ENCODE assay signal across 27 mouse cellular contexts in the genomic region with DNA sequence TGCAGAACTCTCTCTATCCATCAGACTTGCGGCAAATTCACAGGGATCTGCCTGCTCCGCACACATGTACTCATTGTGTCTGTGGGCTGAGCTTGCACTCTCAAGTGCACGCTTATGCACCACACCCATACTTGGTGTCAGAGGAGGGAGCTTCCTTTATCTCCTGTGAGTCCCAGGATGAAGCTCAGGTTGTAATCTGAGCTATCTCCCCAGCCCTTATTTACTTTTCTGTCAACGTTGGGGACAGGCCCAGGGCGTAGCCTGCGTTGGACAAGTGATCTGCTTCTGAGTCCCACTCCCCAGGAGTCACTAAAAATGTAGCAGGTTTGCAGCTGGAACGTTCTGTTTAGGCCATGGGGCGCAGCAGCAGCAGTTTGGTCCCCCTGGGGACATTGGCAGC. TPM values are rescaled to one million over a fixed set of nuclear protein-coding genes. Genes with fewer than 3 reads are reported as not detected.
DNase-seq lines count a peak whose midpoint lies in the region; ATAC-seq and TF ChIP-seq lines count a peak whose summit lies in the region.
"Had no signal": no experiment of that assay in that cellular context is flagged by ENCODE, and none has a peak within 500 bp of the region (broad histone marks: within the 10 kb centered on the region; RNA-seq: fewer than 3 reads in every experiment).

No protein-coding gene starts in this region.

- no peak for DNase-seq in liver, embryonic 13.5 days
- no peak for DNase-seq in stomach, postnatal 0 days (ENCODE audit: low spot score)
- no peak for DNase-seq in thymus, postnatal 36 days
- DNase-seq: adrenal gland, postnatal 14 days; cerebellum, adult 11 months; cerebellum, adult 2 months; cerebellum, postnatal 10 days; cerebellum, postnatal 36 days; embryo, embryonic 11 days; gastrocnemius, postnatal 25 days; heart, adult 2 months; heart, postnatal 14 days had no signal

- TF ChIP-seq CTCF in intestine, postnatal 0 days (IDR thresholded peaks at IDR 0.05; ENCODE audit: low read depth), result no peak
- TF ChIP-seq CTCF in stomach, postnatal 0 days (IDR thresholded peaks at IDR 0.05; ENCODE audit: low read depth), result no peak

- H3K9ac ChIP-seq in intestine, embryonic 15.5 days, result no peak overlapping the region
- no peak overlapping the region for H3K9ac ChIP-seq in intestine, postnatal 0 days (ENCODE audit: low read depth, low read length)
- H3K9ac ChIP-seq in liver, embryonic 13.5 days, result no peak overlapping the region
- no peak overlapping the region for H3K9ac ChIP-seq in liver, embryonic 16.5 days (ENCODE audit: low read depth, low read length)
- H3K9ac ChIP-seq in stomach, postnatal 0 days (ENCODE audit: low read length), result 0 out of 2 replicates have a peak overlapping the region, but pooled peaks have one; percentile 23
- H3K9ac ChIP-seq: embryonic facial prominence, embryonic 13.5 days; forebrain, embryonic 12.5 days; forebrain, embryonic 15.5 days; heart, embryonic 13.5 days; hindbrain, embryonic 12.5 days; hindbrain, embryonic 15.5 days had no signal

- 0 out of 2 replicates have a peak, but pooled peaks have one; percentile 28 for ATAC-seq in intestine, embryonic 15.5 days
- ATAC-seq in intestine, postnatal 0 days, result no peak
- peak; percentile 86 for ATAC-seq in liver, embryonic 13.5 days (ENCODE audit: low read depth)
- peak; percentile 66 for ATAC-seq in liver, embryonic 16.5 days (ENCODE audit: low read depth)
- ATAC-seq in stomach, postnatal 0 days (ENCODE audit: low FRiP score, low TSS enrichment), result no peak
- no peak for ATAC-seq in monocyte, adult 5-6 weeks (replicated peaks; ENCODE audit: insufficient number of reproducible peaks, low FRiP score, low TSS enrichment, poor library complexity, severe bottlenecking)
- ATAC-seq in granulocyte monocyte progenitor cell, adult 5-6 weeks (replicated peaks; ENCODE audit: poor library complexity, severe bottlenecking), result no peak
- ATAC-seq: activated CD4-positive, CD25-positive, alpha-beta regulatory T cell, adult 4 months; forebrain, embryonic 15.5 days had no signal

- 61% methylated on average over 8 of the region's 8 CpGs for WGBS in intestine, embryonic 15.5 days
- 58% methylated on average over 8 of the region's 8 CpGs for WGBS in intestine, postnatal 0 days
- 46% methylated on average over 8 of the region's 8 CpGs for WGBS in liver, embryonic 13.5 days (ENCODE audit: insufficient replicate concordance)
- 51% methylated on average over 8 of the region's 8 CpGs for WGBS in liver, embryonic 16.5 days (ENCODE audit: insufficient replicate concordance)
- 61% methylated on average over 8 of the region's 8 CpGs for WGBS in stomach, postnatal 0 days

- peaks cover 24% of the 10 kb centered on the region; the same call in 1 of the 2 replicates for H3K36me3 ChIP-seq in intestine, embryonic 15.5 days
- H3K36me3 ChIP-seq in intestine, postnatal 0 days (ENCODE audit: control insufficient read depth, insufficient read depth), result peaks cover 59% of the 10 kb centered on the region
- H3K36me3 ChIP-seq in liver, embryonic 13.5 days, result peaks cover 62% of the 10 kb centered on the region
- H3K36me3 ChIP-seq in liver, embryonic 16.5 days (ENCODE audit: control insufficient read depth, insufficient read depth), result peaks cover 6% of the 10 kb centered on the region
- peaks cover 14% of the 10 kb centered on the region; the same call in 1 of the 2 replicates for H3K36me3 ChIP-seq in stomach, postnatal 0 days (ENCODE audit: control insufficient read depth, insufficient read depth, low read length)

- TF ChIP-seq EP300 in stomach, postnatal 0 days (optimal IDR thresholded peaks at IDR 0.05), result no peak

- no peak overlapping the region for H3K4me3 ChIP-seq in intestine, embryonic 15.5 days (replicated peaks)
- H3K4me3 ChIP-seq in intestine, postnatal 0 days (ENCODE audit: low read depth, low read length), result no peak overlapping the region
- H3K4me3 ChIP-seq in liver, embryonic 13.5 days (replicated peaks), result no peak overlapping the region
- no peak overlapping the region for H3K4me3 ChIP-seq in liver, embryonic 16.5 days (ENCODE audit: low read depth, low read length)
- H3K4me3 ChIP-seq in stomach, postnatal 0 days (ENCODE audit: low read depth, low read length), result no peak overlapping the region
- H3K4me3 ChIP-seq: embryonic facial prominence, embryonic 10.5 days; embryonic facial prominence, embryonic 13.5 days; erythroblast, embryonic 14.5 days; forebrain, embryonic 12.5 days; forebrain, embryonic 15.5 days; heart, adult 2 months; heart, embryonic 10.5 days; heart, embryonic 13.5 days; hindbrain, embryonic 12.5 days; hindbrain, embryonic 15.5 days had no signal

- H3K9me3 ChIP-seq in intestine, embryonic 15.5 days, result no peaks in the 10 kb centered on the region
- H3K9me3 ChIP-seq in intestine, postnatal 0 days (ENCODE audit: control insufficient read depth), result no peaks in the 10 kb centered on the region
- no peaks in the 10 kb centered on the region; the same call in 1 of the 2 replicates for H3K9me3 ChIP-seq in liver, embryonic 13.5 days (replicated peaks)
- H3K9me3 ChIP-seq in liver, embryonic 16.5 days (replicated peaks; ENCODE audit: control insufficient read depth, low read length), result peaks cover 2% of the 10 kb centered on the region; the same call in 1 of the 2 replicates
- H3K9me3 ChIP-seq in stomach, postnatal 0 days (ENCODE audit: control insufficient read depth, low read length), result no peaks in the 10 kb centered on the region
- H3K9me3 ChIP-seq: embryonic facial prominence, embryonic 13.5 days; forebrain, embryonic 15.5 days; heart, embryonic 10.5 days; hindbrain, embryonic 15.5 days had no signal

- H3K27me3 ChIP-seq in intestine, embryonic 15.5 days (replicated peaks), result no peaks in the 10 kb centered on the region
- no peaks in the 10 kb centered on the region for H3K27me3 ChIP-seq in intestine, postnatal 0 days (replicated peaks; ENCODE audit: control insufficient read depth, insufficient read depth, low read length)
- no peaks in the 10 kb centered on the region for H3K27me3 ChIP-seq in liver, embryonic 13.5 days
- no peaks in the 10 kb centered on the region for H3K27me3 ChIP-seq in liver, embryonic 16.5 days (ENCODE audit: control insufficient read depth, insufficient read depth, low read depth, low read length)
- no peaks in the 10 kb centered on the region for H3K27me3 ChIP-seq in stomach, postnatal 0 days (ENCODE audit: control insufficient read depth, insufficient read depth, low read length)
- H3K27me3 ChIP-seq: embryonic facial prominence, embryonic 13.5 days; forebrain, embryonic 12.5 days; forebrain, embryonic 15.5 days; heart, embryonic 13.5 days; hindbrain, embryonic 12.5 days; hindbrain, embryonic 15.5 days had no signal

- no peaks in the 10 kb centered on the region for H3K4me1 ChIP-seq in intestine, embryonic 15.5 days (replicated peaks)
- no peaks in the 10 kb centered on the region for H3K4me1 ChIP-seq in intestine, postnatal 0 days (replicated peaks; ENCODE audit: control insufficient read depth, insufficient read depth, low read length)
- H3K4me1 ChIP-seq in liver, embryonic 13.5 days (replicated peaks), result peaks cover 11% of the 10 kb centered on the region
- H3K4me1 ChIP-seq in liver, embryonic 16.5 days (ENCODE audit: control insufficient read depth, low read depth, low read length), result 0 out of 2 replicates have a peak, but pooled peaks cover 4% of the 10 kb centered on the region
- no peaks in the 10 kb centered on the region for H3K4me1 ChIP-seq in stomach, postnatal 0 days (replicated peaks; ENCODE audit: control insufficient read depth, insufficient read depth)
- H3K4me1 ChIP-seq: embryonic facial prominence, embryonic 10.5 days; forebrain, embryonic 12.5 days had no signal

- H3K27ac ChIP-seq in intestine, embryonic 15.5 days, result no peak overlapping the region
- no peak overlapping the region for H3K27ac ChIP-seq in intestine, postnatal 0 days (ENCODE audit: low read depth, low read length)
- H3K27ac ChIP-seq in liver, embryonic 13.5 days, result no peak overlapping the region
- H3K27ac ChIP-seq in liver, embryonic 16.5 days (ENCODE audit: low read length), result no peak overlapping the region
- no peak overlapping the region for H3K27ac ChIP-seq in stomach, postnatal 0 days (replicated peaks)
- H3K27ac ChIP-seq: embryonic facial prominence, embryonic 10.5 days; embryonic facial prominence, embryonic 13.5 days; forebrain, embryonic 12.5 days; forebrain, embryonic 15.5 days; heart, adult 2 months; heart, embryonic 10.5 days; heart, embryonic 13.5 days; hindbrain, embryonic 12.5 days; hindbrain, embryonic 15.5 days had no signal

- H3K4me2 ChIP-seq in intestine, embryonic 15.5 days (replicated peaks), result no peak overlapping the region
- H3K4me2 ChIP-seq in intestine, postnatal 0 days (replicated peaks; ENCODE audit: low read depth), result no peak overlapping the region
- no peak overlapping the region for H3K4me2 ChIP-seq in liver, embryonic 13.5 days
- H3K4me2 ChIP-seq in liver, embryonic 16.5 days (ENCODE audit: low read depth, low read length), result no peak overlapping the region
- H3K4me2 ChIP-seq in stomach, postnatal 0 days (replicated peaks; ENCODE audit: low read depth), result no peak overlapping the region
- H3K4me2 ChIP-seq: embryonic facial prominence, embryonic 13.5 days; forebrain, embryonic 12.5 days; forebrain, embryonic 15.5 days; heart, embryonic 13.5 days; hindbrain, embryonic 12.5 days; hindbrain, embryonic 15.5 days had no signal

RNA-seq across cellular contexts. Expression of gene 1700030K09Rik, which starts 7.8 kb away (rescaled TPM):
- 11.8 and 11.9 TPM in 2 replicates for polyA plus RNA-seq in intestine, embryonic 15.5 days (2015; fragmentation: Nextera tagmentation; extraction: Ambion mirVana)
- polyA plus RNA-seq in intestine, postnatal 0 days (2015; fragmentation: Nextera tagmentation; extraction: Ambion mirVana), result 3.6 and 3.8 TPM in 2 replicates
- polyA plus RNA-seq in liver, embryonic 13.5 days (2015; fragmentation: Nextera tagmentation; extraction: Ambion mirVana), result 4.2 and 5.0 TPM in 2 replicates
- 3.4 and 3.5 TPM in 2 replicates for polyA plus RNA-seq in liver, embryonic 16.5 days (2015; fragmentation: Nextera tagmentation; extraction: Ambion mirVana)
- polyA plus RNA-seq in stomach, postnatal 0 days (2015; fragmentation: Nextera tagmentation; extraction: Ambion mirVana), result 4.2 and 5.4 TPM in 2 replicates
- 1.2 to 3.6 TPM (median 3.4 TPM) in 3 replicates for total RNA-seq in monocyte, adult 5-6 weeks (2017)
- 3.6 and 6.4 TPM in 2 replicates for total RNA-seq in granulocyte monocyte progenitor cell, adult 5-6 weeks (2014; fragmentation: Nextera tagmentation)
- 6.1 and 7.1 TPM in 2 replicates for total RNA-seq in granulocyte monocyte progenitor cell, adult 5-6 weeks (2017)

RNA-seq across cellular contexts. Expression of gene Calr3, which starts 7.8 kb away (rescaled TPM):
- 0.98 and 1.1 TPM in 2 replicates for polyA plus RNA-seq in intestine, embryonic 15.5 days (2015; fragmentation: Nextera tagmentation; extraction: Ambion mirVana)
- 0.46 and 0.55 TPM in 2 replicates for polyA plus RNA-seq in intestine, postnatal 0 days (2015; fragmentation: Nextera tagmentation; extraction: Ambion mirVana)
- 0.59 and 0.93 TPM in 2 replicates for polyA plus RNA-seq in liver, embryonic 13.5 days (2015; fragmentation: Nextera tagmentation; extraction: Ambion mirVana)
- polyA plus RNA-seq in liver, embryonic 16.5 days (2015; fragmentation: Nextera tagmentation; extraction: Ambion mirVana), result 0.54 and 0.74 TPM in 2 replicates
- 5.4 TPM in 2 replicates for polyA plus RNA-seq in stomach, postnatal 0 days (2015; fragmentation: Nextera tagmentation; extraction: Ambion mirVana)
- 0.64 TPM in 1 of 3 replicates, not detected in the others for total RNA-seq in monocyte, adult 5-6 weeks (2017)
- 0.34 and 1.5 TPM in 2 replicates for total RNA-seq in granulocyte monocyte progenitor cell, adult 5-6 weeks (2014; fragmentation: Nextera tagmentation)
- 2.2 and 4.7 TPM in 2 replicates for total RNA-seq in granulocyte monocyte progenitor cell, adult 5-6 weeks (2017)
- polyA plus RNA-seq: erythroblast, embryonic 14.5 days had no signal

RNA-seq across cellular contexts. Expression of gene Cherp, which starts 23.5 kb away (rescaled TPM):
- 47.4 and 49.6 TPM in 2 replicates for polyA plus RNA-seq in intestine, embryonic 15.5 days (2015; fragmentation: Nextera tagmentation; extraction: Ambion mirVana)
- 17.8 and 19.4 TPM in 2 replicates for polyA plus RNA-seq in intestine, postnatal 0 days (2015; fragmentation: Nextera tagmentation; extraction: Ambion mirVana)
- 21.4 and 31.4 TPM in 2 replicates for polyA plus RNA-seq in liver, embryonic 13.5 days (2015; fragmentation: Nextera tagmentation; extraction: Ambion mirVana)
- polyA plus RNA-seq in liver, embryonic 16.5 days (2015; fragmentation: Nextera tagmentation; extraction: Ambion mirVana), result 16.2 and 23.1 TPM in 2 replicates
- polyA plus RNA-seq in stomach, postnatal 0 days (2015; fragmentation: Nextera tagmentation; extraction: Ambion mirVana), result 15.6 and 19.2 TPM in 2 replicates
- total RNA-seq in monocyte, adult 5-6 weeks (2017), result 16.7 to 20.2 TPM (median 18.6 TPM) in 3 replicates
- total RNA-seq in granulocyte monocyte progenitor cell, adult 5-6 weeks (2014; fragmentation: Nextera tagmentation), result 88.2 and 110 TPM in 2 replicates
- 13.3 and 27.7 TPM in 2 replicates for total RNA-seq in granulocyte monocyte progenitor cell, adult 5-6 weeks (2017)

RNA-seq across cellular contexts. Expression of gene Eps15l1, which starts 30.3 kb away (rescaled TPM):
- 43.6 and 45.5 TPM in 2 replicates for polyA plus RNA-seq in intestine, embryonic 15.5 days (2015; fragmentation: Nextera tagmentation; extraction: Ambion mirVana)
- 16.3 and 17.3 TPM in 2 replicates for polyA plus RNA-seq in intestine, postnatal 0 days (2015; fragmentation: Nextera tagmentation; extraction: Ambion mirVana)
- polyA plus RNA-seq in liver, embryonic 13.5 days (2015; fragmentation: Nextera tagmentation; extraction: Ambion mirVana), result 17.5 and 21.1 TPM in 2 replicates
- 19.2 and 20.0 TPM in 2 replicates for polyA plus RNA-seq in liver, embryonic 16.5 days (2015; fragmentation: Nextera tagmentation; extraction: Ambion mirVana)
- polyA plus RNA-seq in stomach, postnatal 0 days (2015; fragmentation: Nextera tagmentation; extraction: Ambion mirVana), result 20.7 and 23.5 TPM in 2 replicates
- total RNA-seq in monocyte, adult 5-6 weeks (2017), result 48.6 to 98.2 TPM (median 55.6 TPM) in 3 replicates
- total RNA-seq in granulocyte monocyte progenitor cell, adult 5-6 weeks (2014; fragmentation: Nextera tagmentation), result 58.3 and 64.3 TPM in 2 replicates
- total RNA-seq in granulocyte monocyte progenitor cell, adult 5-6 weeks (2017), result 34.8 and 38.6 TPM in 2 replicates

RNA-seq across cellular contexts. Expression of gene Slc35e1, which starts 40.9 kb away (rescaled TPM):
- polyA plus RNA-seq in intestine, embryonic 15.5 days (2015; fragmentation: Nextera tagmentation; extraction: Ambion mirVana), result 17.3 and 19.8 TPM in 2 replicates
- polyA plus RNA-seq in intestine, postnatal 0 days (2015; fragmentation: Nextera tagmentation; extraction: Ambion mirVana), result 18.1 and 21.8 TPM in 2 replicates
- polyA plus RNA-seq in liver, embryonic 13.5 days (2015; fragmentation: Nextera tagmentation; extraction: Ambion mirVana), result 6.1 and 6.4 TPM in 2 replicates
- polyA plus RNA-seq in liver, embryonic 16.5 days (2015; fragmentation: Nextera tagmentation; extraction: Ambion mirVana), result 3.0 and 3.5 TPM in 2 replicates
- 8.5 TPM in 2 replicates for polyA plus RNA-seq in stomach, postnatal 0 days (2015; fragmentation: Nextera tagmentation; extraction: Ambion mirVana)
- total RNA-seq in monocyte, adult 5-6 weeks (2017), result 35.6 to 42.2 TPM (median 39.3 TPM) in 3 replicates
- total RNA-seq in granulocyte monocyte progenitor cell, adult 5-6 weeks (2014; fragmentation: Nextera tagmentation), result 38.6 and 52.6 TPM in 2 replicates
- total RNA-seq in granulocyte monocyte progenitor cell, adult 5-6 weeks (2017), result 31.0 and 31.1 TPM in 2 replicates

Comparison
In these comparisons a context has a peak if more than half of its experiments do, and no peak if none do; other contexts are left out.
1. ATAC-seq: peak in intestine, embryonic 15.5 days (single experiment), liver, embryonic 13.5 days (single experiment) and liver, embryonic 16.5 days (single experiment); none in intestine, postnatal 0 days (single experiment), stomach, postnatal 0 days (single experiment), monocyte, adult 5-6 weeks (single experiment) and granulocyte monocyte progenitor cell, adult 5-6 weeks (single experiment).